Mouse (Mus musculus): ENCODE data around the gene Lrrn2. TPM values are rescaled to one million over a fixed set of nuclear protein-coding genes. Genes with fewer than 3 reads are reported as not detected.

Lrrn2 gene
- polyA plus RNA-seq, 1 experiment from 2014 or later: not detected

GRCm38 (mm10) chr1:132890161-132890794 is 10.2 kb downstream of the Lrrn2 start:
- no peak overlapping the region for H3K4me2 ChIP-seq (ENCODE audit: low read depth, low read length)
- no peak overlapping the region for H3K4me3 ChIP-seq (ENCODE audit: low read depth, low read length)
- DNase-seq (no peak), ATAC-seq (no peak)
- H3K9ac ChIP-seq (replicated peaks): no peak overlapping the region
- H3K9me3 ChIP-seq (ENCODE audit: low read length): no peaks in the 10 kb centered on the region
- 67% methylated on average over 11 of the region's 11 CpGs for WGBS (ENCODE audit: insufficient replicate concordance)
- H3K36me3 ChIP-seq (replicated peaks; ENCODE audit: insufficient read depth, low read length): no peaks in the 10 kb centered on the region
- no peaks in the 10 kb centered on the region for H3K4me1 ChIP-seq (ENCODE audit: insufficient read depth)
- H3K27me3 ChIP-seq (ENCODE audit: insufficient read depth, low read length): no peaks in the 10 kb centered on the region
- no peak overlapping the region for H3K27ac ChIP-seq (ENCODE audit: low read depth)
- TF ChIP-seq EP300 (IDR thresholded peaks at IDR 0.05; ENCODE audit: low read depth): no peak
- TF ChIP-seq CTCF (IDR thresholded peaks at IDR 0.05; ENCODE audit: low read depth): no peak

- Histone ChIP-seq H3K4me1 (ENCODE audit: insufficient read depth) (no peaks in the 10 kb centered on the region), H3K9ac (replicated peaks) (no peak overlapping the region), H3K27me3 (ENCODE audit: insufficient read depth, low read length) (no peaks in the 10 kb centered on the region), H3K4me3 (ENCODE audit: low read depth, low read length) (no peak overlapping the region), H3K4me2 (ENCODE audit: low read depth, low read length) (no peak overlapping the region), H3K36me3 (replicated peaks; ENCODE audit: insufficient read depth, low read length) (no peaks in the 10 kb centered on the region), H3K27ac (ENCODE audit: low read depth) (no peak overlapping the region), H3K9me3 (ENCODE audit: low read length) (no peaks in the 10 kb centered on the region)
- TF ChIP-seq CTCF (IDR thresholded peaks at IDR 0.05; ENCODE audit: low read depth): no peak
- TF ChIP-seq EP300 (IDR thresholded peaks at IDR 0.05; ENCODE audit: low read depth): no peak
- no peak for ATAC-seq
- DNase-seq: no peak
- WGBS (ENCODE audit: insufficient replicate concordance): 65% methylated on average over 2 of the region's 2 CpGs
Observed at GRCm38 (mm10) chr1:132892065-132892464, 12.0 kb downstream of the Lrrn2 start.

DNA sequence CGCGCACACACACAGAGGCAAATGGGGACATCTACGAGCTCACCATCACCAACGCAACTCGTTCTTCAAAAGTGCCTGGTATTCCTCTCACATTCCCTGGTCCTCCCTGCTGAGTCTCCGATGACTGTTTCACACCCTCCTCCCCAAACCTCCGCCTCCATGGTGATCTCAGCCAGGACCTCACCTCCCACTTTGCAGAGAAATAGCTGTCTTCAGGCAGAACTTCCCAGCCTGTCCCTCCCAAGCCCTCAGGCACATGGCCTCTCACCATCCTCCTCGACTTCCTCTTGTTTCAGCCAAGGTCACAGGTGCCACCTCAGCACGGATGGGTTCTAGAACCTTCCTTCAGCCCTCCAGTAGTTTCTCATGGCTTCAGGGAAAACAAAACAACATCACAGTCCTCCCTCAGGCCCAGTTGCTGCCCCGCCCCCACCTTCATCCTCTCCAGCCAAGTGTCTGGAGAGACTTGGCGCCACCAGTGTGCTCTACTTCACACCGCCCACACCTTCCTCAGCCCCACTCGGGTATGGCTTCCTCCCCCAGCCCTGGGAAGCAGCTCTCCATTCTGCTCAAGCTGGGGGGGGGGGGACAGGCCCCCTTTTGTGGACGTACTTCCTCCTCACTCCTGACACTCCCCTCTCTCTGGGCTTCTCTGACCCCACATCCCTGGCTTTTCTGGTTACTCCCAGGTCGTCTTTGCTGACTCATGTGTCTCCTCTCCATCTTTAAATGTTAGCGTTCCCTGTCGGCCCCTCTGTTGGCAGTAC is 13.4 kb downstream of the Lrrn2 start:
- WGBS (ENCODE audit: insufficient replicate concordance): 44% methylated on average over 17 of the region's 17 CpGs
- no peaks in the 10 kb centered on the region for H3K9me3 ChIP-seq (ENCODE audit: low read length)
- H3K4me3 ChIP-seq (ENCODE audit: low read depth, low read length): no peak overlapping the region
- TF ChIP-seq CTCF (IDR thresholded peaks at IDR 0.05; ENCODE audit: low read depth) (no peak), EP300 (IDR thresholded peaks at IDR 0.05; ENCODE audit: low read depth) (no peak)
- H3K27ac ChIP-seq (ENCODE audit: low read depth): no peak overlapping the region
- no peaks in the 10 kb centered on the region for H3K27me3 ChIP-seq (ENCODE audit: insufficient read depth, low read length)
- H3K36me3 ChIP-seq (replicated peaks; ENCODE audit: insufficient read depth, low read length): no peaks in the 10 kb centered on the region
- ATAC-seq: no peak
- no peak overlapping the region for H3K4me2 ChIP-seq (ENCODE audit: low read depth, low read length)
- no peaks in the 10 kb centered on the region for H3K4me1 ChIP-seq (ENCODE audit: insufficient read depth)
- no peak for DNase-seq
- no peak overlapping the region for H3K9ac ChIP-seq (replicated peaks)

DNA sequence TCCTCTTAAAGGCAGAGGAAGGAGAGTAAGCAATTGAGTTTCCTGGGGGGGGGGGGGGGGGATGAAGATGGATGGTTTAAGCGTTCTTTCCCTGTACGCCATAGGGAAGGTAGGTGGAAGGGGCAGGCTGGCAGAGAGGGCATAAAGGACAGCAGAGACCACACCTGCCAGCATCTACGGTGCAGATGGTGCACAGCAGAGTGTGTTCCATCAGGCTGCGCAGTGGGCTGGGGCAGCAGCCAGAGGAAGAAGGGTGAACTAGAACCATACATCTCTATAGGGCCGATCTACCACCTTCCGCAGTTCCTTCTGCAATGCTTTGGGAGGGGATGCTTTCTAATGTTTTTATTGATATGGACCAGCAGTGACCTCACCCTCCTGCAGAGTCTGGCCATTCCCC is 19.0 kb downstream of the Lrrn2 start:
- WGBS (ENCODE audit: insufficient replicate concordance): 85% methylated on average over 5 of the region's 6 CpGs
- Histone ChIP-seq H3K4me3 (ENCODE audit: low read depth, low read length) (no peak overlapping the region), H3K9me3 (ENCODE audit: low read length) (no peaks in the 10 kb centered on the region), H3K27me3 (ENCODE audit: insufficient read depth, low read length) (no peaks in the 10 kb centered on the region), H3K27ac (ENCODE audit: low read depth) (no peak overlapping the region), H3K9ac (replicated peaks) (no peak overlapping the region), H3K36me3 (replicated peaks; ENCODE audit: insufficient read depth, low read length) (no peaks in the 10 kb centered on the region), H3K4me1 (ENCODE audit: insufficient read depth) (no peaks in the 10 kb centered on the region), H3K4me2 (ENCODE audit: low read depth, low read length) (no peak overlapping the region)
- TF ChIP-seq EP300 (IDR thresholded peaks at IDR 0.05; ENCODE audit: low read depth) (no peak), CTCF (IDR thresholded peaks at IDR 0.05; ENCODE audit: low read depth) (no peak)
- DNase-seq: no peak
- ATAC-seq: no peak

DNA sequence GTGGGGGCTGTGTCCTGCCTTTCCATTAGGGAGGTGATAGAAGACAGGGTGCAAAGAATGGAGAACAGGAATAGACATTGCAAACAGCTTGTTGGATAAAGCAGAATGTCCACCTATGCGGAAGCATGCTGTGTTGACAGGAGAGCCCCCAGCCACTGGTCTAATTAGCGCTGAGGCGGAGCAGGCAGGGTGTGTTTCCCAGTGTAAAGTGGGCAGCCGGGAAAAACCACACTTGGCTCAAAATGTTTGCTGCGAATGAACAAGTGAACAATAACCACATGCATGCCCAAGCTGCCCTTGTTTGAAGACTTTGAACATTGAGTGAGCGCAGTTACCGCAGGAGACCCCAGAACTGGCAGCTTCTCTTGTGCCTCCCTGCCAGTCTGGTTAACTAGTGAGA is 19.6 kb downstream of the Lrrn2 start:
- TF ChIP-seq CTCF (IDR thresholded peaks at IDR 0.05; ENCODE audit: low read depth): no peak
- no peak for TF ChIP-seq EP300 (IDR thresholded peaks at IDR 0.05; ENCODE audit: low read depth)
- Histone ChIP-seq H3K27me3 (ENCODE audit: insufficient read depth, low read length) (no peaks in the 10 kb centered on the region), H3K36me3 (replicated peaks; ENCODE audit: insufficient read depth, low read length) (no peaks in the 10 kb centered on the region), H3K4me1 (ENCODE audit: insufficient read depth) (no peaks in the 10 kb centered on the region), H3K4me3 (ENCODE audit: low read depth, low read length) (no peak overlapping the region), H3K4me2 (ENCODE audit: low read depth, low read length) (no peak overlapping the region), H3K9me3 (ENCODE audit: low read length) (no peaks in the 10 kb centered on the region), H3K27ac (ENCODE audit: low read depth) (no peak overlapping the region), H3K9ac (replicated peaks) (no peak overlapping the region)
- 78% methylated on average over 7 of the region's 7 CpGs for WGBS (ENCODE audit: insufficient replicate concordance)
- DNase-seq: no peak
- ATAC-seq: no peak

DNA sequence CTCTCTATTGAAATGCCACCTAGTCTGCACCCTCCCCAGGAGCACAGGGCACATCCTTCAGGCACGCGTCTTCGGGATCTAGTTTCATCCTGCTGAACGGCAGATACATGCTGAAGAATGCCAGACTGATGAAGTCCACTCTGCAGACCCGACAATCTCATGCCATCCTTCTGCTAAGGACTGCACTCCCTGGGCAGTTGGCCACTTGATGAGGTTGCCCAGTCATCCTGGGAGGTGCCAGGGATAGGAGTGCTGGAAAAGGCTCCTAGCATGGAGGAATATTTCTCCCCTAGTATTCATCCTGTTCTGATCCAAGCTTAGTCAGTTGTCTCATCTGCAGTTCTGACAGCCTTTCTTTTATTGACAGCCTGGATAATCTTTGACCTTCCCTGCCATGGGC is 20.9 kb downstream of the Lrrn2 start:
- DNase-seq: no peak
- no peak for ATAC-seq
- WGBS (ENCODE audit: insufficient replicate concordance): 77% methylated on average over 5 of the region's 5 CpGs
- Histone ChIP-seq H3K27ac (ENCODE audit: low read depth) (no peak overlapping the region), H3K4me3 (ENCODE audit: low read depth, low read length) (no peak overlapping the region), H3K9ac (replicated peaks) (no peak overlapping the region), H3K4me1 (ENCODE audit: insufficient read depth) (no peaks in the 10 kb centered on the region), H3K27me3 (ENCODE audit: insufficient read depth, low read length) (no peaks in the 10 kb centered on the region), H3K36me3 (replicated peaks; ENCODE audit: insufficient read depth, low read length) (no peaks in the 10 kb centered on the region), H3K9me3 (ENCODE audit: low read length) (no peaks in the 10 kb centered on the region), H3K4me2 (ENCODE audit: low read depth, low read length) (no peak overlapping the region)
- TF ChIP-seq CTCF (IDR thresholded peaks at IDR 0.05; ENCODE audit: low read depth) (no peak), EP300 (IDR thresholded peaks at IDR 0.05; ENCODE audit: low read depth) (no peak)

Data from liver, postnatal 0 days (tissue).